Mouse (Mus musculus) embryo, embryonic 11 days (tissue): ENCODE results near the gene Edaradd.
A peak's percentile ranks its signal among the peaks of the same experiment; 100 is the strongest.

Experiments
- DNase-seq: peaks from one replicate; pipeline ENCODE4 v3.0.0-alpha.2; 2015

Edaradd gene

DNA sequence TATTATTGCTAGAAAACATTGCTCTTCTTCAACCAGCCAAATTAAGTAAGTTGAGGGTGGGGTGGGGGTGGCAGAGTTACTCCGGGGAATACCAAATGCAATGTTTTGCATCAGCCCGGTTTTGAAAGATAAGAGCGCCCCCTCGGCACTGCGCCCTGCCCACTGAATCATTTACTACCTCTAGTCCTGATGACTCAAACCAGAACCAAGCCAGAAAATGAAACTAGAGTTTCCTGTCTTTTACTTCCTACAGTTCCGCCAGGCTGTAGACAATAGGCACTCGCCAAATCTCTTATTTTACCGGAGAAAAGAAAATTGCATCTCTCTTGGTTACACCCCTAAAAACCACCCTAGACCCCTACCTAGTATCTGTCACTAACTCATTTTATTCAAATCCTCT is 59.8 kb downstream of the Edaradd start:
- DNase-seq, result peak; percentile 26

DNA sequence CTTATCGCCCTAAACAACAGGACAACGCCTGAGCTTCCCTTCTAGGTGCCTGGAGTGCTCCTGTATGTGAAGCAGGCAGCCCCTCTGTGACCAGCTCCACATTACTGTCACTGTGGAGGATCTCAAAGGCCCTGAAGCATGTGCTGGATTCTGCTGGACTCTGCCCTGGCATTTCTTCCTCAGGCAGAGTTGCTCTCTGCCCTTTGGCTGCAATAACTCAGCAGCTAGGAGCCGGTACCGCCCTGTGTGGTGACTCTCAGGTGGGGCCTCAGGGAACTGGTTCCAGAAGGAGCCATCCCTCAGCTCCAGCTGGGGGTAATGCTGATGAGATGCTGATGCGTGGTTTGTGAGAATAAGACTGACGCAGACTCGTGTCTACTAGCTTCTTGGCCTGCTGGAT is 63.5 kb downstream of the Edaradd start:
- DNase-seq, result no peak

DNA sequence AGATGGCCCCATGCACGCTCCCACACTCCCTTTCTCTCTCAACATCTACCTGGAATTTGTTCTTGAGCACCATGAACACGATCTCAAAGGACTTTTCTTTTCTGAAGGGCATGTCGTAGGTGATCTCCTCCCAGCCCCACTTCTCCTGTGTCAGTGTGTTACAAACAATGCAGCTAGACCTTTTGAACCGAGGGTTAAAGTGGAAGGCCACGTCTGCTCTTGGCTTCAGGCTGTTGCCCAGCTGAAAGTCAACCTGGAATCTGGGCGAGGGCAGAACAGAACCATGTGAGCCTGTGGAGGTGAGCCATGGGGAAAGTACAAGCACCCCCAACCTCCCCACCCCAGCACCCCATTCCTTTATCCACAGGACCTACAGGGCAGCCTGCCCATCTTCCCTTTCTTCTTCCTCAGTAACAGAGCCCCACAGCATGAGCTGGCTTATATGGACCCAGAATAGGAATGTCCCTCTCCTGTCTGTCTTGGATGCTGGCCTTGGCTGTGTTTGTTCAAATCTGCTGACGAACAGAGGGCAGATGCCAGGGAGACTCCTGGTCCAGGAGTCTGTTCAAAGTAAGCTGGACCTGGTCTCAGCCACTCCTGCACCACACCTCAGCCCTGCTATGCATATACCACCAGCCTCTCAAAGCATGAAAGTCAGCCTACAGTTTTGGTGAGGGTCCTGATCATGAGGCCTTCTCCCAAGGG is 65.4 kb downstream of the Edaradd start:
- no peak for DNase-seq

DNA sequence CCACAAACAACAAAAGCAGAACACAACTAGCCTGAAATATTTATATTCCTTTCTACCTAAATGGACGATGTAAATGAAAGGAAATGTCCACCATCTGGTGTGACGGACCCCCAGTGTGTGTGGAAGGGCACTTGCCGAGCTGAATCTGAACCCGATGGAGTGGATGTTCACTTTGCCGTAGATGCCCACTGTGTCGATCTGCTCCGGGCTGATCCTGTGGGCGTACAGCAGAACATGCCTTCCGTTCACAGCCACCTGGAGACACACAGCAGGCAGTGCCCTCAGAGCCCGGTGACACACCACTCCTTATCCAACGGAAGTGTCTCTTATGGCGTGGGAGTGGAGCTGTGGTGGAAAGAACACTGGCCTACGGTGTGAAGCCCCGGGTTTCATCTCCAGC is 67.1 kb downstream of the Edaradd start:
- no peak for DNase-seq

DNA sequence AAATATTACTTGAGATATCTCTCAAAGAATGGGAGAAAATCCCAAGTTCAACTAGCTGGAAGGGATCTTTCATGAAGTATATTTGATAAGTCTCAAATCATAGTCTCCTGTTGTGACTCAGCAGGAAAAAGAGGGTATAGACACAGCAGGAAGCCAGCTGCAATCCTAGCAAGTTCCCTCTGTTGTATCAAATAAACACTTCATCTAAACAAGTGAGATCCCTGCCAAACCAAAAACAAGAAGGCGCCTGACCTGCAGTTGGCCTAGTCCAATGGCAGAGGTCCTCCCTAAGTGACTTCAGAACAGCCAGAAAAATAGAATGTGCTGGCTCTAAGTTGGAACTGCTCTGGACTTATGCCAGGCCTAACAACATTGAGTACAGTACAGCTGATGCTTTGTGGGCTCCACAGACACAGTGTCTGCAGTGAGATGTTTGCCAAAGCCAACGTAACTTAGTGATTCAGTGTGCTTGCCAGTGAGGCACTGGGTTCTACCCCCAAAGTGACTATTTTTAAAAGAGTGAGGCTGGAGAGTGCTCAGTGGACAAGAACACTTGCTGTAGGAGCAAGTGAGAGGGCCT is 78.1 kb downstream of the Edaradd start:
- DNase-seq, result no peak

DNA sequence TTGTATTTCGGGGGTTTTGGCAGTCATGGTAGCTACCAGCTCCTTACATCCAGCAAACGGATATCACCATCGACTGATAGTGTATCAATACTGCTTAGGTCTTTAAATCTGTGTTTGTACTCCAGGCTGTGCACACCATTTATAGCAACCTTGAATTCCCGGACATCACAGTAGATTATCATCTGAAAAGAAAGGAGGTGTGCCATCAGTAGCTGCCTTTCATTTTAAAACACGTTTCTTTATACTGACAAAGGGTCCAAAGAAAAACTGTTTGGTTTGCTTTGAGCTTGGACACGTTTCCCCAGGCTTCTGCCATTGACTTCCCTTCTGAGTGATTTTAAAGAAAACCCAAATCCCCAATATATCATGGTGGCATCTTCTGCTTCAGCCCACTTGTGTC is 79.4 kb downstream of the Edaradd start:
- no peak for DNase-seq

DNA sequence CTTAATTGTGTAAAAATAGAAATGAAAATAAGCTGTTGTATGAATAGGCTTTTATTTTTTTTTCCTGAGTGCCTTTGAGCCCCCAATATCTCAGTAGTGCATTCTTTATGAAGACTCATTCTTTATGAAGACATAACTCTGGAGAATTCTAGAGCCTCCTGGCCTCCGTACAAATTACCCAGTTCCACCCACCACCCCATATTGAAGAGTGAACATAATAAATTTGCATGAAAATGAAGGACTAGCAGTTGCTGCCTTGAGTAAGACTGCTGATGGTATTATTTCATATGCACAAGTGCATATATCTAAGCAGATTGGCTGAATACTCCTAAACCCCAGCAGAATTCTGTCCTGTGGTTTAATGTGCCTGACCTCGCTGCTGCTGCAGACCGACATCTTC is 80.7 kb downstream of the Edaradd start:
- DNase-seq, result no peak

DNA sequence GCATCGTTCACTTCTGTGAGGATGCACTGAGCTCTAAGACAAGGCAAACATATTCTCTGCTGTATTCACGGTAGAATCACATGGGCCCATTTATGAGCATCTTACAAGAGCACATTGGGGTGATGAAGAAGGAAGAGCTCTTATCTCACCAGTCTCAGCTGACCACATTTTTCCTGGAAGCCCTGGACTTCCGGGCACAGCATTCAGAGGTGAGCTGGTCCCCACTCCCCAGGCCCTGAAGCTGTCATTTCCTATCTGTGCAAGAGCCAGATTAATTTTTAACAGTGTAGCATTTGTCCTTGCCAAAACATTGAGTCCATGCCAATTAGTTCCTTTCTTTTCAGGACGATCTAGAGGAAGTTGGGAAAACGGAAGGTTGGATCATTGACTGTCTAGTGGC is 86.4 kb downstream of the Edaradd start:
- DNase-seq, result no peak

DNA sequence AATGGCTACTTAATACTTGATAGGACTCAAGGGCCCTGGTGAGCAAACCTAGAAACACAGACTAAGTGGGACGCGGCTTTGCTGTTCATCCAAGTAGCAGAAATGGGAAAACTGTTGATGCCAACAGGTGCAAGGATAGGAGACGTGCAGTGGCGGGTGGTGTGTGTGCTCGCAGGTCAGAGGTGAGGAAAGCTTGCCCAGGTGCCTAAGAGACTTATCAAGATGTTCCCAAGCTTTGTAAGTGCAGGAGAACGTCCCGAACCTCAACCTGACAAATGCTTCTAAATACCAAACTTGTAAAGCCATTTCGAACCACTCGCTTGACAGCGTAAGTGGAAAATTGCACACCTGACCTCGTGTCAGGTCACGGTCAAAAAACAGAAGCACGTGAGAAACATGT is 91.7 kb downstream of the Edaradd start:
- DNase-seq, result no peak
